Mouse (Mus musculus) heart, adult 2 months (tissue): ENCODE results near the gene Abo. TPM values are rescaled to one million over a fixed set of nuclear protein-coding genes. Genes with fewer than 3 reads are reported as not detected.

Source experiments
- DNase-seq, 2 experiments: peaks; one replicate each; pipeline ENCODE4 v3.0.0; 2021
- H3K27ac ChIP-seq: fragments of 200-600 bp; 2 replicates; pipeline ENCODE4 v1.8.1; 2022
- H3K27me3 ChIP-seq: fragments of 200-500 bp; 2 replicates; pipeline ENCODE4 v1.6.1; 2012; ENCODE audit warnings: mild to moderate bottlenecking, low read length, inconsistent platforms, mixed read lengths; ENCODE audit not compliant: control insufficient read depth, insufficient read depth
- H3K36me3 ChIP-seq: fragments of 200-500 bp; 2 replicates; pipeline ENCODE4 v1.6.1; 2012; ENCODE audit warnings: low read length, inconsistent platforms; ENCODE audit not compliant: control insufficient read depth, insufficient read depth
- H3K4me1 ChIP-seq: fragments of 200-500 bp; 2 replicates; pipeline ENCODE4 v1.6.1; 2011; ENCODE audit warnings: low read length; ENCODE audit not compliant: control insufficient read depth, insufficient read depth
- H3K4me3 ChIP-seq: fragments of 200-600 bp; 2 replicates; pipeline ENCODE4 v1.8.1; 2022
- H3K79me2 ChIP-seq: fragments of 200-500 bp; replicated peaks from 2 replicates; pipeline ENCODE4 v1.6.1; 2012; ENCODE audit warnings: mild to moderate bottlenecking, inconsistent platforms, low read length, moderate library complexity, mixed read lengths; ENCODE audit not compliant: control insufficient read depth, insufficient read depth
- H3K9ac ChIP-seq: fragments of 200-500 bp; 2 replicates; pipeline ENCODE4 v1.6.1; 2012; ENCODE audit warnings: low read depth, mild to moderate bottlenecking, control low read depth, inconsistent platforms, low read length, mixed read lengths
- CTCF ChIP-seq: fragments of 200-600 bp; IDR thresholded peaks from 2 replicates; pipeline ENCODE4 v1.8.1; 2022; ENCODE audit warnings: antibody characterized with exemption, mild to moderate bottlenecking, moderate library complexity
- EP300 ChIP-seq: fragments of 200-500 bp; IDR thresholded peaks from 2 replicates; pipeline ENCODE4 v1.6.1; 2011; ENCODE audit warnings: low read depth, low read length, control low read depth; ENCODE audit not compliant: insufficient read depth
- POLR2A ChIP-seq: fragments of 200-500 bp; IDR thresholded peaks from 2 replicates; pipeline ENCODE4 v1.6.1; 2011; ENCODE audit warnings: mild to moderate bottlenecking, low read depth, low read length, control low read depth; ENCODE audit not compliant: insufficient read depth
- WGBS: fragments of 180-500 bp; shearing (Covaris S2); methylation state at CpG from one replicate; pipeline ENCODE4 v1.1.7; 2018; 5-methylcytosine and 5-hydroxymethylcytosine counted together
- intact Hi-C: fragments of 180-260 bp; cut with DNase I; formaldehyde crosslinking; loops from one replicate; pipeline ENCODE4 v1.15.1; 2025
- polyA plus RNA-seq: library from polyadenylated mRNA; depleted of rRNA; stranded (reverse); fragments of >200 nt; gene quantifications from 2 replicates; pipeline ENCODE4 v1.2.3, GENCODE M21; 2012; rRNA removed
- total RNA-seq, 2 experiments: library from RNA; stranded (reverse); gene quantifications; 2 replicates each; pipeline ENCODE4 v1.2.3; 2021

Gene Abo
- total and polyA plus RNA-seq, 3 experiments, result not detected

DNA sequence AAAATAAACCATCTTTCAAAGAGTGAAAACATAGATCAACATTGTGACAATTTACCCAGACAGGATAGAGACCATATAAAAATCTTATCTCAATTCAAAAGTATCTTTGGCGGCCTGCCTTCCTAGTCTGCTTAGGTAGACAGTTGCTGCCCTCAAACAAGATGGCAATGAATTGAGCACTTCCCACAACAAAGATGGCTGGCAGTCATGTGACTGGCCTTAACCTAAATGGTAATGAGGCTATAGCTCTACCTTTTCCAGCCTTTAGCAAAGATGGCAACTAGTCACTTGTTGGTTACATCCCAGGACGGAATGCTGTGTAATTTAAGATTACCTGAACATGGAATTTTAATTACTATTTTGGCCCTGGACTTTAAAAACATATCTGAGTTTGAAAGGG, 32.3 kb downstream of the Abo start:
- no peaks in the 10 kb centered on the region for H3K79me2 ChIP-seq
- TF ChIP-seq CTCF, result no peak
- no peak for TF ChIP-seq POLR2A
- TF ChIP-seq EP300, result no peak
- H3K4me3 ChIP-seq, result no peak overlapping the region
- H3K36me3 ChIP-seq, result no peaks in the 10 kb centered on the region
- WGBS, result 73% methylated on average over 2 of the region's 2 CpGs
- H3K27ac ChIP-seq, result no peak overlapping the region
- H3K27me3 ChIP-seq, result 0 out of 2 replicates have a peak, but pooled peaks cover 1% of the 10 kb centered on the region
- H3K9ac ChIP-seq, result no peak overlapping the region
- intact Hi-C loops, result no loop called here
- DNase-seq, result no peak
- H3K4me1 ChIP-seq, result no peaks in the 10 kb centered on the region

- DNase-seq, result no peak
- intact Hi-C loops, result no loop called here
- WGBS, result 86% methylated on average over 1 of the region's 1 CpGs
These were observed 36.7 kb downstream of the Abo start for GRCm38 (mm10) chr2:26828047-26828446.

GRCm38 (mm10) chr2:26827261-26827975, 37.4 kb downstream of the Abo start:
- no peaks in the 10 kb centered on the region for H3K36me3 ChIP-seq
- TF ChIP-seq EP300, result no peak
- no peak for TF ChIP-seq CTCF
- no peak for TF ChIP-seq POLR2A
- intact Hi-C loops, result no loop called here
- no peaks in the 10 kb centered on the region for H3K79me2 ChIP-seq
- H3K27ac ChIP-seq, result no peak overlapping the region
- H3K9ac ChIP-seq, result no peak overlapping the region
- no peak overlapping the region for H3K4me3 ChIP-seq
- no peaks in the 10 kb centered on the region for H3K4me1 ChIP-seq
- H3K27me3 ChIP-seq, result 0 out of 2 replicates have a peak, but pooled peaks cover under 1% of the 10 kb centered on the region
- no peak for DNase-seq
- 89% methylated on average over 1 of the region's 1 CpGs for WGBS

More at GRCm38 (mm10) chr2:26828047-26828446, 36.7 kb downstream of the Abo start:
- Histone ChIP-seq H3K79me2 (no peaks in the 10 kb centered on the region), H3K27me3 (0 out of 2 replicates have a peak, but pooled peaks cover 1% of the 10 kb centered on the region), H3K4me1 (no peaks in the 10 kb centered on the region), H3K4me3 (no peak overlapping the region), H3K27ac (no peak overlapping the region), H3K36me3 (no peaks in the 10 kb centered on the region), H3K9ac (no peak overlapping the region)
- TF ChIP-seq EP300 (no peak), CTCF (no peak)

Other genes starting within 250 kb of the Abo start
- gene Fam69b, start 236.5 kb downstream of the Abo start, total RNA-seq, result 10 to 100 TPM; 20.0 to 21.1 TPM
- gene Fam69b, start 236.5 kb downstream of the Abo start, polyA plus RNA-seq, result 45.7 and 47.6 TPM in 2 replicates
- not detected for gene Lcn4, start 193.7 kb downstream of the Abo start, total RNA-seq
- not detected in 2 replicates for gene Lcn4, start 193.7 kb downstream of the Abo start, polyA plus RNA-seq
- 10 to 100 TPM; 12.7 to 13.2 TPM for gene Surf6, start 37.9 kb upstream of the Abo start, total RNA-seq
- gene Surf6, start 37.9 kb upstream of the Abo start, polyA plus RNA-seq, result 4.4 and 8.7 TPM in 2 replicates
- gene Med22, start 45.7 kb upstream of the Abo start, total RNA-seq, result 10 to 100 TPM; 20.7 to 26.0 TPM
- 26.0 and 37.9 TPM in 2 replicates for gene Med22, start 45.7 kb upstream of the Abo start, polyA plus RNA-seq
- 100 to 1,000 TPM; 266 to 312 TPM for gene Rpl7a, start 45.8 kb upstream of the Abo start, total RNA-seq
- gene Rpl7a, start 45.8 kb upstream of the Abo start, polyA plus RNA-seq, result 431 and 478 TPM in 2 replicates
- 10 to 100 TPM; 15.2 to 16.8 TPM for gene Surf2, start 51.4 kb upstream of the Abo start, total RNA-seq
- 21.6 and 22.7 TPM in 2 replicates for gene Surf2, start 51.4 kb upstream of the Abo start, polyA plus RNA-seq
- gene Surf1, start 51.6 kb upstream of the Abo start, total RNA-seq, result 10 to 100 TPM; 49.7 to 68.0 TPM
- 49.9 and 51.7 TPM in 2 replicates for gene Surf1, start 51.6 kb upstream of the Abo start, polyA plus RNA-seq
- gene Surf4, start 68.9 kb upstream of the Abo start, total RNA-seq, result 10 to 100 TPM; 80.9 to 87.1 TPM
- 124 and 155 TPM in 2 replicates for gene Surf4, start 68.9 kb upstream of the Abo start, polyA plus RNA-seq
- not detected for gene Stkld1, start 69.1 kb upstream of the Abo start, total RNA-seq
- gene Stkld1, start 69.1 kb upstream of the Abo start, polyA plus RNA-seq, result 0.06 TPM in 1 of 2 replicates, not detected in the other
- 10 to 100 TPM; 11.2 to 13.1 TPM for gene Rexo4, start 99.4 kb upstream of the Abo start, total RNA-seq
- gene Rexo4, start 99.4 kb upstream of the Abo start, polyA plus RNA-seq, result 8.4 and 15.3 TPM in 2 replicates
- not detected for gene Adamts13, start 108.4 kb upstream of the Abo start, total RNA-seq
- not detected in 2 replicates for gene Adamts13, start 108.4 kb upstream of the Abo start, polyA plus RNA-seq
- gene Cacfd1, start 144.9 kb upstream of the Abo start, total RNA-seq, result 10 to 100 TPM; 44.5 to 44.7 TPM
- gene Cacfd1, start 144.9 kb upstream of the Abo start, polyA plus RNA-seq, result 57.7 and 82.3 TPM in 2 replicates
- gene Slc2a6, start 163.0 kb upstream of the Abo start, total RNA-seq, result under 1 TPM; 0.21 to 0.41 TPM
- 0.97 and 1.1 TPM in 2 replicates for gene Slc2a6, start 163.0 kb upstream of the Abo start, polyA plus RNA-seq
- not detected for gene Mymk, start 207.2 kb upstream of the Abo start, total RNA-seq
- 0.10 TPM in 1 of 2 replicates, not detected in the other for gene Mymk, start 207.2 kb upstream of the Abo start, polyA plus RNA-seq
- gene Adamtsl2, start 214.4 kb upstream of the Abo start, total RNA-seq, result 10 to 100 TPM in 1 of 2 experiments, 1 to 10 TPM in 1; 9.2 to 18.9 TPM
- 27.0 and 38.7 TPM in 2 replicates for gene Adamtsl2, start 214.4 kb upstream of the Abo start, polyA plus RNA-seq